Mouse (Mus musculus) cerebellum, postnatal 14 days (tissue): ENCODE results near the gene Gm3618.
"Not testable (repeated sequence)": the region's sequence is repeated elsewhere in the genome, so short reads cannot be mapped to it uniquely, and the experiment has no call there.

ENCODE experiments used
- DNase-seq, 2 experiments: peaks; one replicate each; pipeline ENCODE4 v3.0.0; 2021; ENCODE audit warnings: mixed read lengths in 2 of 2

The Gm3618 gene

DNA sequence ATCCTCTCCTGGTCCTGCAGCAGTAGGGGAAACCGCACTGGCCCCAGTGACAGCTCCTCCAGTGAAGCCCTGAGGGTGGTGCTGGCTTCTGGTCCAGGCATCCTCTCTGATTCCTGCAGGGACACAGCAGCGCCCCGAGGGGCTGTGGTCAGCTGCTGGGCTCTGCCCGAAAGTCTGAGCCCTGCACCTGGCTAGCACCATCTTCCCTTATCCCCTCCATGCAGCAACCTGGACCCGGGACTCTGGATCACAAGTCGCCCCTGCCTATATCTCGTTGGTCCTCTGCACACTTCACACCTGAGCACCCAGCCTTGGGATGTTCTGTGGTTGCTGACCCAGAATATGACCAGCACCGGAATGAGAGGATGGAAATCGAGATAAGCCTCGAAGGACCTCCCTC, at the start of gene Gm3618:
TSS of gene Gm3618 (minus strand) at position 101 of the 400 bp plus-strand sequence.
- DNase-seq, result not testable (repeated sequence)

- DNase-seq, result not testable (repeated sequence)
Measured at GRCm38 (mm10) chr14:6390219-6390618, 46.7 kb upstream of the Gm3618 start, which contains the start of gene Gm16440. Gm16440 (minus strand) TSS chr14:6390319.

GRCm38 (mm10) chr14:6304743-6305142, 38.7 kb downstream of the Gm3618 start, which contains the start of gene Gm21103:
Gm21103 (minus strand) TSS chr14:6304843.
- not testable (repeated sequence) for DNase-seq

DNA sequence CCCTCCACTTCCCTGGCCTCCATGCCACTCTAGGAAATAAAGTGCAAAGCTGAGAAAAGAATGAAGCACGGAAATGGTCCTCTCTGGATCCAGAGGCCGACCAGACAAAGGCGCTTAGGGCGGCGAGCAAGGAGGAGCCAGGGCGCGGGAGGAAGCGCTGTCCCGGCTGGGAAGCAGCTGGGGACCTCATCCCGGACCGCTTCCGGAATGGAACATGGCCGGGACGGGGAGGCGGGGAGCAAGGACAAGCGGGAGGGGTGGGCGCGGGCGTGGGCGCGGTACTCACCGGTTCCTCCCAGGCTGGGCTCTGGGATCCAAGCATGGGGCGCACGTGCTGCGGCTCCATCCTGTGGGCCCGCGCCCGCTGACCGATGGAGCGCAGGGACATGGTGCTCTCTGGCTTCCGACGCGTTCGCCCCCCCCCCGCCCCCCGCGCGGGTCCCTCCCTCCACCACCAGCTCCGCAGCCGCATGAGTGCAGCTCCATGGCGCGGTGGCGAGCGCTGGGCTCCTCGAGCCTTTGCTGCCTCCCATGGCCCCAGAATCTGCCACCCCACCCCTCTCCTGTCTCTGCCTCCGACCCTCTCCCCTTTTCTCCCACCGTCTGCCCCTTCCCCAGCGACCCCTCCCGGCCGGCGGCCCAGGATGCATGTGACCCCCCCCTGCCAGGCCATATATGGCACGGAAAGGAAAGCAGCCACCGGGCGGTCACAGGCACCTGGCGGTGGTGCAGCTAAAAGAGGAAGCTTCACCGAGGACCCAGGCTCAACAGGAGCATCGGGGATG, 56.4 kb downstream of the Gm3618 start, which contains the start of gene Gm3411:
TSS of gene Gm3411 (minus strand) at position 320 of the 785 bp plus-strand sequence.
- peak; percentile 18 to 38 for DNase-seq
